Mouse (Mus musculus) inflammation-experienced regulatory T-cells, adult 6 months (primary cell): ENCODE results near the gene Olfr33. TPM values are rescaled to one million over a fixed set of nuclear protein-coding genes. Genes with fewer than 3 reads are reported as not detected.

ENCODE experiments used
- ATAC-seq: one replicate; pipeline ENCODE4 v1.8.0; 2017
- polyA plus RNA-seq, 3 experiments: library from polyadenylated mRNA; unstranded; fragments of 100-300 nt; shearing (Covaris generic); gene quantifications; one replicate each; pipeline ENCODE4 v1.2.1; 2017

The Olfr33 gene
- not detected for polyA plus RNA-seq

- no peak for ATAC-seq
These were observed at the start of gene Olfr33 for GRCm38 (mm10) chr7:102718970-102719369. Olfr33 (minus strand) TSS chr7:102719070.

DNA sequence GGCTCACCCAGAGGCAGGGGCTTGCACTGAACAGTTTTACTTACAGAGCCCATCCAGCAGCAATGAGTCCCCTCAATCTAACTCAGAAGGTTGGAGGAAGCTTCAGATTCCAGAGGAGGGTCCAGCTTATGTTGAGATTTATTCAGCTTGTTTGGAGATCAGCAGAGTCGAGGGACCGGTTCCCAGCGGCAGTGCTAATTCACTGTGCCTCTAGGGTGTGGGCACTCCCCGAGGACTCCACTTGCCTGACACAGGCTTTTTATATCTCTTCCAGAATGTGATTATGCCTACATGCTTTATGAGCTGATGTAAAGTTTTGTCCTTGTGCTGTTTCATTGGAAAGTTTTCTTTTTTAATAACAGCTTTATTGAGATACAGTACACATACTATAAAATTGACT, 40.4 kb upstream of the Olfr33 start, which contains the start of the genes Olfr560 and Olfr78:
Gene Olfr560, minus strand, starts transcription at position 101 of the 400 bp plus-strand sequence.
Gene Olfr78, minus strand, starts transcription at position 206 of the 400 bp plus-strand sequence.
- no peak for ATAC-seq

DNA sequence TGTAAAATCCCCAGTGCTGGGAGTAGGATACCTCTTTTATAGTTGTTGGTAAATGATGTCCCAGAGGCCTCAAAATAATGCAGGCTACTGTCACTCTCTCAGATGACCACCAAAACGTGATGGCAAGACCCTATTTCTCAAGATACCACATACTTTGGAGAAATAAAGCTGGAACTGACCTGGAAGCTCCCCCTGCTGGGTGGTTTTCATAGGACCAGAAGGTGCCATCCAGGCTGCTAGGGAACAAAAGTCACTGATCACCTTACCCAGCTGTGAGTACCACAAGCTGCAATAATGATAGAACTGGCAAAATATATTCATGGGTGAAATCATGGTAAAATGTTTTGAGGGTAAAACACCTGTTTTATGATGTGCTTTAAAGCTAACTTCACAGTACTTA, 33.2 kb upstream of the Olfr33 start:
- no peak for ATAC-seq

- no peak for ATAC-seq
These were observed 18.8 kb upstream of the Olfr33 start for GRCm38 (mm10) chr7:102737705-102738104.

GRCm38 (mm10) chr7:102733793-102734192, 14.9 kb upstream of the Olfr33 start:
- ATAC-seq = no peak

DNA sequence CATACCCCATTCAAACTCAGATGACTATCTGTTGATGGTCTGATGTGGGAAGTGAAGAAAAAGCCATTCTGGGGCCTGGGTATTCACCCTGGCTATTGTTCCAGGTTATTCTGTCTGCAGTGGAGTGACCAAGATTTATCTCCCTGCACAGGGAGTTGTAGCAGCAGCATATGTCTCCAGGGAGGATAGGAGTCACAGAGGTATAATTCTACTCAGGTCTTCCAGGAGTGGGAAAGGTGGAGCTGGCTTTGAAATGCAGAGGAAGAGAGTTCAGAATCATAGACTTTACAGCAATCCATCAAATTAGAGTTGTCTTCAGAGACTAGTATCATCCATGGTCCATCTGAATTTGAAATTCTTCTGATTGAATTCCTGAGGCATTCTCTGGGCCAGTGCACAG, 8.5 kb upstream of the Olfr33 start, which contains the start of gene Olfr559:
Gene Olfr559, minus strand, starts transcription at position 101 of the 400 bp plus-strand sequence.
- ATAC-seq = no peak

DNA sequence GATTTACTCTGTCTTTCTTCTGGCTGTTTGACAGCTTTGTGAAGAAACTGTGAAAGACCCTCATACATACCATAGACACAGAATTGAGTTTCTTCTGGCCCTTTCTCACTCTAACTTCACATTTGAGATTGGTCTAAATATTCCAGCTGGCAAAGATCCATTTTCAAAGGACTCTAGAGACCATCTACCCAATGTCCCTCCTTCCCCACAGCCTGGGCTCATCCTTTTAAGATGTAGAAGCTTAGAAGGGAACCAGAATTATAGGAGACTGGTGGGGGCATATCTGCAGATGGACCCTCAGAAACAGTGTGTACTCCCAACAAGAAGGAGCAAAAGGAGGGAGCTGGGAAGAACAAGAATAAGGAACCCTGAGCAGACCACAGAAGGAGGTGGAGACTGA, 17.0 kb downstream of the Olfr33 start, which contains the start of gene Olfr558:
Gene Olfr558, plus strand, starts transcription at position 301 of the 400 bp plus-strand sequence.
- no peak for ATAC-seq

GRCm38 (mm10) chr7:102698461-102698860, 20.4 kb downstream of the Olfr33 start:
- ATAC-seq = no peak

GRCm38 (mm10) chr7:102695358-102696125, 23.3 kb downstream of the Olfr33 start, which contains the start of gene Olfr557:
Olfr557 (plus strand) TSS chr7:102695910.
- ATAC-seq = peak; percentile 32

DNA sequence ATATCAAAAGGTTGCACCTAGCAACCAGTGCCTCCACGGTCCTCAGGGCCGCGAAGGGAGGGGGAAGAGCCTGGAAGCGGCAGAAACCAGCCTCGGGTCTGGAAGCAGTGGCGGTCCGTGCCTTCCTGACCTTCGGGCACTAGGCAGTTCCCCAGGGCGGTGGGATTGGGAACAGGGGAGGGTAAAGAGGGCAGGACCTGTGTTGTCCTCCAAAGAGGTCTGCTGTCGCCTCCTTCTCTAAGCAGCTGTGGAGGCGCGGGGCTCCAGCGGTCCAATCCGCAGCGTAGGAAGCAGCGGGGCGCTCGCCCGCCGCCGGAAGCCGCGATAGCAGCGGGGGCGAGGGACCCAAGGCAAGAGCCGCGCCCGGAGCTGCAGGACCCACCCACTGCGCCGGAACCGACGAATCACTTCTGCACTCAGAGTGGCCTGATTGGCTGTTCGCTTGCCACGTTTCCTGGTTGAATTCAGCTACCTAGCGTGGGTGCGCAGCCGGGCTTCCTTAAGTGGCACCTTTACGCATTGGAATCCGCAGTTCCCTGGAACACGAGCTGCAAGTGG, 31.8 kb downstream of the Olfr33 start, which contains the start of gene Trim68:
Gene Trim68, minus strand, starts transcription at position 384 of the 558 bp plus-strand sequence.
- ATAC-seq = peak; percentile 99

GRCm38 (mm10) chr7:102681916-102682315, 37.0 kb downstream of the Olfr33 start:
- no peak for ATAC-seq

GRCm38 (mm10) chr7:102676225-102676624, 42.6 kb downstream of the Olfr33 start:
- ATAC-seq = no peak

DNA sequence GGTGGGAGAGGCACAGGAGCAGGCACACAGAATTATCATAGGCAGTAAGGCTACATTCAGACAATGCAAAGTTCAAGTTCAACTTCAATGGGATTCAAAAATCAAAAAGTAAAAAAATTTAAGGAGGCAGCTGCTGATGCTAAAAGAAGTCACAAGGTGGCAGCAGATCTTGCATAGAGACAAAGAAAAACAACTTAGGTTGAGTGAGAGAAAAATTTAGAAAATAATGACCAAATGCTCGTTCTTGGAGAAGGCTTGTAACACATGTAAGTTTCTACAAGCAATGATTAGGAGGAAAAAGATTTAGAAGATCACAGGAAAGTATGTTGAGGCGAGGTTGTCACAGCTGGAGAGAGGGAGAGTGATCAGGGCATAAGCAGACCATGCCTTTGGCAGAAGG, 53.5 kb downstream of the Olfr33 start:
- ATAC-seq = no peak

DNA sequence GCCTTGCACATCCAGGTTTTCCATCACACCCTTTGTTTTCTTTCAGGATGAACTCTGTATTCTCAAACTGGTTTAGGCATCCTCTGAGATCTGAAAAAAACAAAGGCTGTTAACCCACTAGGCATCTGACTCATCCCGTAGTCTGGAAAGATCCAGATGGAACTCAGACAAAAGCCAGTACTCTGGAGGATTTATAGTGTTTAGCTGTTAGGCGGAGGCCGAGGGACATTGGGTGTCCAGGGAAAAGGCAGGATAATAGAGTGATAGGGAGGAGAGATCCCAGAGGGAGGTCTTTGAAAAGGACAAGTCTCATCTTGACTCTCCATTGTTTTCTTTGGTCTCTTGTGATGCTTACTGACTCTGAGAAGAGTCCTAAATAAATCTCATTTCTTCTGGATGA, 54.3 kb downstream of the Olfr33 start, which contains the start of gene Olfr556:
Gene Olfr556, plus strand, starts transcription at position 301 of the 400 bp plus-strand sequence.
- ATAC-seq = no peak

Other genes starting within 250 kb of the Olfr33 start
- gene Olfr543, start 237.4 kb downstream of the Olfr33 start, polyA plus RNA-seq = under 1 TPM in 1 of 3 experiments, not detected in 2; 0.41 TPM
- not detected for gene Olfr544, start 230.8 kb downstream of the Olfr33 start, polyA plus RNA-seq
- gene Olfr545, start 219.5 kb downstream of the Olfr33 start, polyA plus RNA-seq = not detected
- gene Olfr547, start 184.3 kb downstream of the Olfr33 start, polyA plus RNA-seq = not detected
- not detected for gene Olfr548-ps1, start 178.2 kb downstream of the Olfr33 start, polyA plus RNA-seq
- gene Olfr549, start 169.2 kb downstream of the Olfr33 start, polyA plus RNA-seq = not detected
- gene Trim21, start 153.6 kb downstream of the Olfr33 start, polyA plus RNA-seq = 10 to 100 TPM in 1 of 3 experiments, 1 to 10 TPM in 2; 7.8 to 10.0 (median 9.7) TPM
- under 1 TPM in 1 of 3 experiments, not detected in 2; 0.15 TPM for gene Olfr550, start 147.6 kb downstream of the Olfr33 start, polyA plus RNA-seq
- under 1 TPM in 1 of 3 experiments, not detected in 2; 0.12 TPM for gene Olfr551, start 127.2 kb downstream of the Olfr33 start, polyA plus RNA-seq
- not detected for gene Olfr552, start 121.3 kb downstream of the Olfr33 start, polyA plus RNA-seq
- not detected for gene Olfr553, start 100.9 kb downstream of the Olfr33 start, polyA plus RNA-seq
- gene Olfr554, start 80.6 kb downstream of the Olfr33 start, polyA plus RNA-seq = not detected
- not detected for gene Olfr555, start 60.2 kb downstream of the Olfr33 start, polyA plus RNA-seq
- gene Olfr556, start 54.2 kb downstream of the Olfr33 start, polyA plus RNA-seq = under 1 TPM in 1 of 3 experiments, not detected in 2; 0.15 TPM
- 10 to 100 TPM in 2 of 3 experiments, 1 to 10 TPM in 1; 7.5 to 16.1 (median 15.7) TPM for gene Trim68, start 31.7 kb downstream of the Olfr33 start, polyA plus RNA-seq
- not detected for gene Olfr557, start 23.2 kb downstream of the Olfr33 start, polyA plus RNA-seq
- not detected for gene Olfr558, start 16.9 kb downstream of the Olfr33 start, polyA plus RNA-seq
- gene Olfr559, start 8.4 kb upstream of the Olfr33 start, polyA plus RNA-seq = not detected
- gene Olfr560, start 40.3 kb upstream of the Olfr33 start, polyA plus RNA-seq = not detected
- gene Olfr78, start 40.4 kb upstream of the Olfr33 start, polyA plus RNA-seq = not detected
- not detected for gene Olfr561, start 52.2 kb upstream of the Olfr33 start, polyA plus RNA-seq
- gene Olfr564, start 84.4 kb upstream of the Olfr33 start, polyA plus RNA-seq = not detected
- gene Olfr566, start 139.7 kb upstream of the Olfr33 start, polyA plus RNA-seq = not detected
- not detected for gene Olfr568, start 158.1 kb upstream of the Olfr33 start, polyA plus RNA-seq
- gene Olfr569, start 171.8 kb upstream of the Olfr33 start, polyA plus RNA-seq = not detected
- gene Olfr570, start 175.5 kb upstream of the Olfr33 start, polyA plus RNA-seq = not detected
- gene Olfr571, start 198.5 kb upstream of the Olfr33 start, polyA plus RNA-seq = not detected
- not detected for gene Olfr572, start 205.3 kb upstream of the Olfr33 start, polyA plus RNA-seq
- gene Olfr573-ps1, start 223.5 kb upstream of the Olfr33 start, polyA plus RNA-seq = not detected
- gene Olfr574, start 229.4 kb upstream of the Olfr33 start, polyA plus RNA-seq = not detected
- gene Olfr575, start 239.7 kb upstream of the Olfr33 start, polyA plus RNA-seq = not detected
- not detected for gene Olfr576, start 243.6 kb upstream of the Olfr33 start, polyA plus RNA-seq